Mouse (Mus musculus) ES-E14 (cell line): ENCODE data around the gene Calhm3.

Experiments
- CHD2 ChIP-seq: IDR thresholded peaks from 2 replicates; pipeline ENCODE4 v1.6.1; 2014; ENCODE audit warnings: mild to moderate bottlenecking, low read depth, low read length, inconsistent platforms
- HCFC1 ChIP-seq: IDR thresholded peaks from 2 replicates; pipeline ENCODE4 v1.6.1; 2012; ENCODE audit warnings: low read length, inconsistent platforms, borderline replicate concordance; ENCODE audit not compliant: insufficient read depth
- MAFK ChIP-seq: IDR thresholded peaks from 2 replicates; pipeline ENCODE4 v1.6.1; 2014; ENCODE audit warnings: mild to moderate bottlenecking, low read depth, low read length, inconsistent platforms; ENCODE audit not compliant: insufficient read depth
- ZC3H11A ChIP-seq: IDR thresholded peaks from 2 replicates; pipeline ENCODE4 v1.6.1; 2012; ENCODE audit warnings: low read depth, mild to moderate bottlenecking, inconsistent platforms, low read length, borderline replicate concordance
- ZNF384 ChIP-seq: IDR thresholded peaks from 2 replicates; pipeline ENCODE4 v1.6.1; 2012; ENCODE audit warnings: low read depth, low read length, inconsistent platforms

GRCm38 (mm10) chr19:47168793-47169412, 11.3 kb upstream of the Calhm3 start:
- TF ChIP-seq HCFC1 (no peak), ZC3H11A (peak; percentile 33; the same call in 1 of the 2 replicates), ZNF384 (no peak), MAFK (no peak), CHD2 (no peak)
